Mouse (Mus musculus): ENCODE measurements around the gene Klhl42. TPM values are rescaled to one million over a fixed set of nuclear protein-coding genes. Genes with fewer than 3 reads are reported as not detected.

Klhl42 gene
- total RNA-seq, 2 experiments from 2014 or later, result 2.3 to 2.4 TPM

GRCm38 (mm10) chr6:147086594-147087225 is 4.5 kb upstream of the Klhl42 start, which contains the start of gene Mansc4:
TSS of gene Mansc4 (minus strand) at chr6:147087032.
- no peak for DNase-seq

DNA sequence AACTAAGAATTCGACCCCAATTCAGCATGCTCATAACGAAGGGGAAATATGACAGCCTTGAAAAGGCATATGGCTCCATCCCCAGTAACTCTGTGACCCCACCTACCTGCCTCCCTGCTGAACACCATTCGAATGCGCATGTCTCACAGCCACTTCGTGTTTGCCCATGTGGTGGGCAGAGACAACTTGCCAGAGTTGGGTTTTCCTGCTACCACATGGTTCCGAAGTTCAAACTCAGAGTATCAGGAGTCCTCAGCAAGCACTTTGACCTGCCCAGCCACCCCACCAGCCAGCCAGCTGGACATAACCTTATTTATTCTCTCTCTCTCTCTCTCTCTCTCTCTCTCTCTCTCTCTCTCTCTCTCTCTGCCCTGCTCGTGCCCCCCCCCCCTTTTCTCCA is 3.4 kb upstream of the Klhl42 start:
- no peak for DNase-seq

- DNase-seq, result no peak
Measured at GRCm38 (mm10) chr6:147088517-147088916, 2.7 kb upstream of the Klhl42 start.

- no peak for DNase-seq
Measured at GRCm38 (mm10) chr6:147090191-147090590, 988 bp upstream of the Klhl42 start.

- peak; percentile 58 for DNase-seq
Measured at GRCm38 (mm10) chr6:147092136-147092535, 957 bp downstream of the Klhl42 start.

DNA sequence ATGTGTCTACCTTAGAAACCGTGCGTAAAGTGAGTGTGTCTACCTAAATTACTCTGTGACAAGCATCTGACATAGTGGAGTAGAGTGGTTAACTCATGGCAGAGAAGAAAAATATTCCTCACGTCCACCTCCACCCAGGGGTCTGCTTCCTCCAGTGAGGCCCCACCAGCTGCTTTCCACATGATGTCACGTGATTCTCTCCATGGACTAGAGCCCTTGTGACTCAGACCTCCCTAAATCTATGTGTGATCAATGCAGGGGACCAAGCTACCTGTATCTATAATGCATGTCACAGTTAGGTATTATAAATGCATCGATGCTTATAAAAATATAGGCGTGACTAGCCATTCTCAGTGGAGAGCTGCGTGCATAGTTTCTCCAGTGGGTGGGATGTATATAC is 3.6 kb downstream of the Klhl42 start:
- DNase-seq, result no peak

DNA sequence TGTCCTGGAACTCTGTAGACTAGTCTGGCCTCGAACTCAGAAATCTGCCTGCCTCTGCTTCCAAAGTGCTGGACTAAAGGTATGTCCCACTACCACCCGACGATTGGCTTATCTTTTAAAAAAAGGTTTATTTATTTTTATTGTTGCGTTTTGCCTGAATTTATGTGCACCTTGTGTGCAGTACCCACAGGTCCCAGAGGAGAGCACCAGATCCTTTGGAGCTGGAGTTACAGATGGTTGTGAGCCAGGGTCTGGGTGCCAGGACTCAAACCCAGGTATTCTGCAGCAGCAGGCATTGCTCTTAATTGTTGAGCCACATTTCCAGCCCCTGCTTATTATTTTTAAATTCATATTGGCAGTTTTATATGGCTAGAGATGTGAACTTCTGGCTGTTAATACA is 4.9 kb downstream of the Klhl42 start:
- no peak for DNase-seq

- no peak for DNase-seq
Measured at GRCm38 (mm10) chr6:147096934-147097333, 5.8 kb downstream of the Klhl42 start.

DNA sequence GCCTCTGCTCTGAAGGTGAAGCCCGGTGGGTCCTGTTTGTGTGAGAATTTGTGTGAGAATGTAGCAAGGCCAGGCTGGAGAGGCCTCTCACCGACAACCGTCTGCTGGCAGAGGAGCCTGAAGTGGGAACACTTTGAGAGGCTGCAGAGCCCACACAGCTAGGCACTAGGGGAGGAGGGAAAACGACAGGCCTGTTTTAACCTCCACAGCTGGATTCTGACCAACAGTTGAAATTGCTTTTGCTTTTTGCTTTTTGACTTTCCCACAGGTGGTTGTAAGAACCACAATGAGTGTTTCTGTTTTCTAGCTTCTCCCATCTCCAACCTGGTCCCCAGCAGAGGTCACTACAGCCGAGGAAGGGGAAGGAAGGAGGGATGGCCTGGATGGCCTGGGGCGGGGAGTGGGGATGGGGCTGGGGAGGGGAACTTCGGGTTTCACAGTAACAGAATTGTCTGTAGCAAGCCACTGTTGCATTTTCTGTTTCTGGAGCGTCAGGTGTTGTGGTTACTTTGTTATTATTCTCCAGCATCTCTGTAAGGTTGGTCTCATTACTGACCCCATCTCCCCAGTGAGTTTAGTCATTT is 6.3 kb downstream of the Klhl42 start:
- no peak for DNase-seq

- no peak for DNase-seq
Measured at GRCm38 (mm10) chr6:147099458-147100277, 8.5 kb downstream of the Klhl42 start.

GRCm38 (mm10) chr6:147102293-147102692 is 11.1 kb downstream of the Klhl42 start:
- DNase-seq, result no peak

DNA sequence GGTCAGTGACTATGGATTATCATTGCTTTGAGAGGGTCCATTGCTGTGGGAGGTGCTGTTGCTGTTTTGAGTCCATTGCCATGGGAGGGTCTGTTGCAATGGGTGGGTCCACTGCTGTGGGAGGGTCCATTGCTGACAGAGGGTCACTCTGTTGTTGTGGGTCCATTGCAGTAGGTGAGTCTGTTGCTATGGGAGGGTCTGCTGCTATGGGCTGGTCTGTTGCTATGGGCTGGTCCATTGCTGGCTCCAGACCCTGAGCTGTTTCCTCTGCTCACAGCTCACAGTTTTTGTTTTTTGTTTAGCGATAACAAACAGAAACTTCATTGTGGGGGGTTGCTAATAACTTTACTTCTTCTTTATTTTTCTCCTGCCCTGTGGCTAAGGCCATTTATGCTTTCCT is 14.3 kb downstream of the Klhl42 start:
- no peak for DNase-seq

DNA sequence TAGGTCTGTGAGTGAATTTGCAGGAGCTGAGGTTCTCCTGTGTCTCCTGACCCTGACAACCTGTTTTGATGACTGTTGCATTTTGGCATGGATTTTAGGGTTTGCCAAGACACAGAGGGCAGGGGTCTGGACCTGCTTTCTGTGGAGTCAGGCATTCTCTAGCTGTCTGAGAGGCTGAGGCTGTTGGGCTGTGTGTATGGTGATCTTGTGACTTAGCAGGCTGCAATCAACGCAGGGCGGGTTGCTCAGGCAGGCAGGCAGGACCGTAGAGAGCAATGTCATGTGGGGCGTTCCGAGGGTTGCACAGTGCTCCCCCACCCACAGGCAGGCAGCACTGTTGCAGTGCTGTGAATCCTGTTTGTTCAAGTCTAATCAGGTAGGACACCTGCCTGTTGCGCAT is 15.5 kb downstream of the Klhl42 start:
- DNase-seq, result no peak

DNA sequence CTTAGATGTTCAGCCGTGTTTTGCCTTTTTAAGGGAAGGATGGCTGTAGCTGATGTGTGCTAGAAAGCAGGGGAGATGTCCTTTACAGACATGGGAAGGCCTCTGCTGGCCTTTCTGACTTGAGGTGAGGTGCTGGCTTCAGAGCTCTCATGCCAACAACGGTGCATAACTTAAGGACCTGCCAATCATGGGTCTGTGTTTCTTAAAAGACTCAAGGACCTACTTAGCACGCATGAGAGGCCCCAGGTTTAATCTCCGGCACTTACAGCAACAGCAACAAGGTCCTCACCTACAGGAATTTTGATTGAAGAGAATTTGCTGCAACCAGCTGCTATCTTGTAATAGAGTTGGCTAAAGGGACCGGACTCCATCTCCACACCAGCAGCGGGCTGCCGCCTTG is 18.1 kb downstream of the Klhl42 start:
- no peak for DNase-seq

DNA sequence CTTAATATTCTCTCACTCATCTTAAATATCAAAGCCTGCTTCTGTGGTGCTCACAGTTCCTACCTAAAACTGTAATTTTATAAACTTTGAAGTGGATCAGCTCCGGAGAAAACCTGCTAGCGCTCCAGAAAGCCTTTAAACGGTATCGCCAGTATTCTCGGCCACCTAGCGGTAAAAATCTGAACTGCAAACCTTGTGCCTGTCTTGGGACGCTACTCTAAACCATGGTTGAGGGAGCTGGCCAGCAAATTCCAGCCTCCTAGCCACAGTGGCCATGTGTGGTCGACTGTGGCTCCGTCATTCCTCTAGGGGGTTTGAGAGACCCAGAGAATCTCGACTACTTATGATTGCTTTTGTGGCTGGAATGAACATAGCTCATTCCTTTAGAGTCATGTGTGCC is 25.4 kb downstream of the Klhl42 start:
- peak; percentile 71 for DNase-seq

GRCm38 (mm10) chr6:147117764-147118163 is 26.6 kb downstream of the Klhl42 start:
- no peak for DNase-seq

DNA sequence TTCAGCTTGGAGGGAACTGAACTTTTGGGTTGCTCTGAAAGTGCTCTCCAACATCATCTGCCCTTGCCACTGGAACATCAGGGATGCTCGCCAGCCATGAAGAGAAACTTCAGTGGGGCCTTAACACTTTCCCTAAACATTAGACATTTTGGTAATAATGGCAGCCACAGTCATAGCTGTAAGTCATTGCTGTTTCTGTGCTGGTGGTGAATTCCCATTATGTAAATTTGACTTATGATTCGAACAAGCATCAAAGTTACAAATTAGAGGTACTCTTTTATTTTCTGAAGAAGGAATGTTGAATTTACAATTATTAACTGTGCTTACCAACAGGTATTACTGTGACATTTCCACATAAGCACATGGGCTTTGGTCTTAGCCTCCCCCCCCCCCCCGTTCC is 27.0 kb downstream of the Klhl42 start:
- DNase-seq, result no peak

- DNase-seq, result no peak
Measured at GRCm38 (mm10) chr6:147121320-147121719, 30.1 kb downstream of the Klhl42 start.

GRCm38 (mm10) chr6:147127239-147127638 is 36.1 kb downstream of the Klhl42 start:
- DNase-seq, result no peak

- DNase-seq, result no peak
Measured at GRCm38 (mm10) chr6:147138260-147138659, 47.1 kb downstream of the Klhl42 start.

- DNase-seq, result no peak
Measured at GRCm38 (mm10) chr6:147140600-147141154, 49.5 kb downstream of the Klhl42 start.

GRCm38 (mm10) chr6:147144664-147145063 is 53.5 kb downstream of the Klhl42 start:
- DNase-seq, result no peak

GRCm38 (mm10) chr6:147145277-147145676 is 54.1 kb downstream of the Klhl42 start:
- DNase-seq, result peak; percentile 28

Data from gastrocnemius, postnatal 25 days (tissue).